Mouse (Mus musculus): ENCODE data around the gene Tmem236.
"Not testable (repeated sequence)": the region's sequence is repeated elsewhere in the genome, so short reads cannot be mapped to it uniquely, and the experiment has no call there.

DNA sequence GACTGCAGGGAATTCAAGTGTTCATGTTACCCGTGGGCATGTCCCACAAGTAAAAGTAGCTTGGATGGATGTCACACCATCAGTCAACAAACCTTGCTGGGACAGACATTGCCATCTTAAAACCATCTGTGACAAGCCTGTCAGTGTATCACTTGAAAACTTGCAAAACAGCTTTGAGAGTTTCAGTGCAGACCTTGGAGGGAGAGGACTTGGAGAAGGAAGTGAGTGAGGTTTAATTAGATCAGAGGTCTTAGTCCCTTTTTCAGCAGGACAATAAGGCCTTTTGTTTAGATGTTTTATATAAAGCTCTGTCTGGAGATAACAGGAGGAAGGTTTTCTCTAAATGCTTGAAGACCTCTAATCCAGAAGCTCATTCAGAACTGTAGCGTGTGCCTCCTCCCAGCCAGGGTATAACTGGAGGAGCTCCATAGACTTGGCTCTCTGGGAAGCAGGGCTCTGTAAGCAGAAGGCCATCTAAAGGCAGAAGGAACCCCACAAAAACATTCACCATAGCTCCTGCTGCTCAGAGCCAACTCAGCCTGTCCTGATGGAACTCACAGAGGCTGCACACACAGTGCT lies 24.1 kb downstream of the Tmem236 start:
- not testable (repeated sequence) for TF ChIP-seq CTCF, EP300 (IDR thresholded peaks at IDR 0.05)
